Mouse (Mus musculus): ENCODE measurements around the gene Nos3. TPM values are rescaled to one million over a fixed set of nuclear protein-coding genes. Genes with fewer than 3 reads are reported as not detected.

The Nos3 gene
- polyA plus RNA-seq (2016; fragmentation: Nextera tagmentation; extraction: Ambion mirVana), result 45.9 and 46.9 TPM in 2 replicates

DNA sequence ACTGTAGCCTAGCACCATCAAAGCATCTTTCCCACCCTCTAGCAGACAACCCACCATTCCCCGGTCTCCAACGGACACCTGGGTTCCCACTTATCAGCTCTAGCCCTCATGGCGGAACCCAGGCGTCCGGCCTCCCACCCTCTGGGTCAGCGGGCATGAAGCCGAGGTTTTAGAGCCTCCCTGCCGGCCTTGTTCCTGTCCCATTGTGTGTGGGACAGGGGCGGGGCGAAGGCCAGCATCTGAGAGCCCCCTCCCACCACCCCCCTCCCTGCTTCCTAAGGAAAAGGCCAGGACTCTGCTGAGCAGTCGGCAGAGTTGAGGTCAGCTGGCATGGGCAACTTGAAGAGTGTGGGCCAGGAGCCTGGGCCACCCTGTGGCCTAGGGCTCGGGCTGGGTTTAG is at the start of gene Nos3:
TSS of gene Nos3 (plus strand) at position 303 of the 400 bp plus-strand sequence.
- Histone ChIP-seq H3K27me3 (replicated peaks) (no peaks in the 10 kb centered on the region), H3K4me1 (replicated peaks) (peaks cover 35% of the 10 kb centered on the region), H3K36me3 (no peaks in the 10 kb centered on the region; the same call in 1 of the 2 replicates), H3K4me2 (peak within 1 kb of the TSS; percentile 63), H3K27ac (ENCODE audit: poor library complexity, severe bottlenecking) (peak within 1 kb of the TSS; percentile 84), H3K9ac (peak within 1 kb of the TSS; percentile 61), H3K9me3 (replicated peaks) (no peaks in the 10 kb centered on the region), H3K4me3 (peak within 1 kb of the TSS; percentile 46)
- peak; percentile 68 for ATAC-seq (ENCODE audit: insufficient number of reproducible peaks, low FRiP score)
- 54% methylated on average over 12 of the region's 12 CpGs for WGBS

DNA sequence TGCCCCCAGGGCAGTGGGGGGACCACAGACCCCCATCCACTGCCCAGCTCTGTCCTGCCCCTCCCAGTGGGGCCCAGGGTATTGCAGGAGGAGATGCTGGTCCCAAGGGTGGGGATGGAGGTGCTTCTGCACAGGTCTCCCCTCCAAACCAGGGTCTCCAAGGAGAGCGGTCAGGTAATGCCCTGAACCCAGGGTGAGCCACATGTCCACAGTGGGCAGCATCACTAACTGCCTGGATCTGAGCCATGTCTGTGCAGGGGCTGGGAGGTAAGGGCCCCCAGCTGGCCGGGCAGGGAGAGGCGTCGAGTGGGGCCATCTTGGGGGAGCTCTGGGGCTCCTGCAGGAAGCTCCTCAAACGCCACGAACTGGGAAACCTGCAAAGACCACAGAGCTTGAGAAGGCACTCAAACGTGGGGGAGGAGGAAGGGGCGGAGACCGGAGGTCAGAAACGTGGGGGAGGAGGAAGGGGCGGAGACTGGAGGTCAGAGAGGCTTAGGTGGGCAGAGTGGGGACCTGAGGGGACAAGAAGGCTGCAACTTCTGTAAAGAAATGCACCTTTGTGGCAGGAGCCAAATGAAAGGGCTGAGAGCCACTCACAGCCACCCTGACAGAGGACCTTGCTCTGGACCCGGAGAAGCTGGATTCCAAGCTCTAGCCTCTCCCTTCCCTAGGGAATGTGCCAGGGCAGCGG is 44.7 kb upstream of the Nos3 start:
- H3K4me3 ChIP-seq, result no peak overlapping the region
- peaks cover 63% of the 10 kb centered on the region for H3K36me3 ChIP-seq
- 20% methylated on average over 13 of the region's 13 CpGs for WGBS
- ATAC-seq (ENCODE audit: insufficient number of reproducible peaks, low FRiP score), result 0 out of 2 replicates have a peak, but pooled peaks have one; percentile 13
- peaks cover 39% of the 10 kb centered on the region for H3K4me1 ChIP-seq (replicated peaks)
- H3K9ac ChIP-seq, result peak overlapping the region; percentile 52
- peak overlapping the region; percentile 66 for H3K27ac ChIP-seq (ENCODE audit: poor library complexity, severe bottlenecking)
- H3K9me3 ChIP-seq (replicated peaks), result no peaks in the 10 kb centered on the region
- H3K4me2 ChIP-seq, result peak overlapping the region; percentile 25
- H3K27me3 ChIP-seq (replicated peaks), result peaks cover under 1% of the 10 kb centered on the region; the same call in 1 of the 2 replicates

- Histone ChIP-seq H3K4me1 (replicated peaks) (peaks cover 45% of the 10 kb centered on the region), H3K9ac (peak overlapping the region; percentile 52), H3K36me3 (peaks cover 68% of the 10 kb centered on the region), H3K27ac (ENCODE audit: poor library complexity, severe bottlenecking) (peak overlapping the region; percentile 66), H3K4me3 (no peak overlapping the region), H3K27me3 (replicated peaks) (peaks cover 6% of the 10 kb centered on the region; the same call in 1 of the 2 replicates), H3K9me3 (replicated peaks) (no peaks in the 10 kb centered on the region), H3K4me2 (peak overlapping the region; percentile 25)
- ATAC-seq (ENCODE audit: insufficient number of reproducible peaks, low FRiP score), result peak; percentile 18; the same call in 1 of the 2 replicates
- WGBS, result 27% methylated on average over 6 of the region's 6 CpGs
Observed at GRCm38 (mm10) chr5:24320467-24320813, 44.2 kb upstream of the Nos3 start.

DNA sequence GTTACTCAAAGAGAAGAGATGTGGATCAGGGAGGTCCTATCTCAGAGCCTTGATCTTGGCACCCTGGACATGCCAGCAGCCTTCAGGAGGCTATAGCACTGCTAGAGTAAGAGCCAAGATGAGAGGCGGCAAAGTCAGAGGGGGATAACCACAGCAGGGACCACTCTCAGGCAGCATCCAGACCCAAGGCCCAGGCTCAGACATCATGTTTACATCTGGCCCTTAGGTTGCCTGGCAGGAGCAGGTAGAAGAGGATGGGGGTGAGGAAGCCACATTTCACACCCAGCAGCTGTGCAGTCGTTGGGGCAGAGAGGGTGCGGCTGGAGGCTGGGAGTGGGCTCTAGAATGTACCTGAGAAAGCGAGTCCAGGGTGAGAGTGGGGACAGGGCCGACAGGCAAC is 43.7 kb upstream of the Nos3 start:
- Histone ChIP-seq H3K4me2 (no peak overlapping the region), H3K27ac (ENCODE audit: poor library complexity, severe bottlenecking) (peak overlapping the region; percentile 66)
- 64% methylated on average over 5 of the region's 5 CpGs for WGBS

GRCm38 (mm10) chr5:24321711-24322682 is 42.6 kb upstream of the Nos3 start:
- Histone ChIP-seq H3K4me2 (peak overlapping the region; percentile 2; the same call in 1 of the 2 replicates), H3K9ac (peak overlapping the region; percentile 38; the same call in 1 of the 2 replicates), H3K27ac (ENCODE audit: poor library complexity, severe bottlenecking) (peak overlapping the region; percentile 66), H3K27me3 (replicated peaks) (peaks cover 12% of the 10 kb centered on the region; the same call in 1 of the 2 replicates), H3K4me3 (no peak overlapping the region), H3K9me3 (replicated peaks) (no peaks in the 10 kb centered on the region), H3K36me3 (peaks cover 79% of the 10 kb centered on the region), H3K4me1 (replicated peaks) (peaks cover 60% of the 10 kb centered on the region)
- peak; percentile 1; the same call in 1 of the 2 replicates for ATAC-seq (ENCODE audit: insufficient number of reproducible peaks, low FRiP score)
- WGBS, result 16% methylated on average over 22 of the region's 22 CpGs

More for the DNA sequence above, 43.7 kb upstream of the Nos3 start:
- H3K4me1 ChIP-seq (replicated peaks), result peaks cover 49% of the 10 kb centered on the region
- H3K27me3 ChIP-seq (replicated peaks), result peaks cover 9% of the 10 kb centered on the region; the same call in 1 of the 2 replicates
- H3K4me3 ChIP-seq, result no peak overlapping the region
- peaks cover 72% of the 10 kb centered on the region for H3K36me3 ChIP-seq
- peak overlapping the region; percentile 52; the same call in 1 of the 2 replicates for H3K9ac ChIP-seq
- H3K9me3 ChIP-seq (replicated peaks), result no peaks in the 10 kb centered on the region
- ATAC-seq (ENCODE audit: insufficient number of reproducible peaks, low FRiP score), result no peak

GRCm38 (mm10) chr5:24325251-24325650 is 39.4 kb upstream of the Nos3 start:
- Histone ChIP-seq H3K36me3 (peaks cover 65% of the 10 kb centered on the region), H3K27ac (ENCODE audit: poor library complexity, severe bottlenecking) (no peak overlapping the region)
- no peak for ATAC-seq (ENCODE audit: insufficient number of reproducible peaks, low FRiP score)

GRCm38 (mm10) chr5:24326166-24326841 is 38.3 kb upstream of the Nos3 start:
- Histone ChIP-seq H3K4me2 (no peak overlapping the region), H3K27me3 (replicated peaks) (peaks cover 12% of the 10 kb centered on the region; the same call in 1 of the 2 replicates), H3K27ac (ENCODE audit: poor library complexity, severe bottlenecking) (no peak overlapping the region), H3K36me3 (peaks cover 62% of the 10 kb centered on the region), H3K4me1 (replicated peaks) (peaks cover 84% of the 10 kb centered on the region), H3K9ac (no peak overlapping the region), H3K9me3 (replicated peaks) (no peaks in the 10 kb centered on the region), H3K4me3 (no peak overlapping the region)
- 81% methylated on average over 15 of the region's 15 CpGs for WGBS
- no peak for ATAC-seq (ENCODE audit: insufficient number of reproducible peaks, low FRiP score)

More at GRCm38 (mm10) chr5:24325251-24325650, 39.4 kb upstream of the Nos3 start:
- Histone ChIP-seq H3K9me3 (replicated peaks) (no peaks in the 10 kb centered on the region), H3K27me3 (replicated peaks) (peaks cover 12% of the 10 kb centered on the region; the same call in 1 of the 2 replicates), H3K9ac (no peak overlapping the region), H3K4me1 (replicated peaks) (peaks cover 85% of the 10 kb centered on the region), H3K4me3 (no peak overlapping the region), H3K4me2 (no peak overlapping the region)
- WGBS, result 42% methylated on average over 14 of the region's 14 CpGs

DNA sequence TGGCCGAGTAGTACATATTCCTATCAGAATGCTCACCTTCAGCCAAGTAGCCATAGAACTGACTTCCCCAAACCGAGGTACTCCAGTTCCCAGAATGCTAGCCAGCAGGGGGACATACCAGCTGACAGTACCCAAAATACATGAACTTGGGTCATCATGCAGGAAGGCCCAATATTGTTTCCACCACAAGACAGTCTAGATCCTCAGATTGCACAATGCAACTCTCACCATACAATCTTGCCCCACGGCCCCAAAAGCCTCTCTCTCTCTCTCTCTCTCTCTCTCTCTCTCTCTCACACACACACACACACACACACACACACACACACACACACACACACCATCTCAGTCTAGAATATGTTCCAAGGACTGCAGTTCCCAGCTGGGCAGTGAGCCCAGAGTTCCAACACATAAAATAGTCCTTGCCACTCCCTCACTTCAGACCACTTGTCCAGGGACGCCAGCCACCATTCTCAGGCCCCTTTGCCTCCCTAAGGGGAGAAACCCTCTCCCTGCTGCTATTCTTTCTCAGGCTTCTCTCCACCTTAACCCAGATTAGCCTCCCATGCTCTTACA is 37.7 kb upstream of the Nos3 start:
- Histone ChIP-seq H3K4me1 (replicated peaks) (peaks cover 83% of the 10 kb centered on the region), H3K9me3 (replicated peaks) (no peaks in the 10 kb centered on the region), H3K27me3 (replicated peaks) (peaks cover 12% of the 10 kb centered on the region; the same call in 1 of the 2 replicates), H3K4me3 (no peak overlapping the region), H3K4me2 (0 out of 2 replicates have a peak overlapping the region, but pooled peaks have one; percentile 5), H3K27ac (ENCODE audit: poor library complexity, severe bottlenecking) (peak overlapping the region; percentile 74), H3K9ac (peak overlapping the region; percentile 53; the same call in 1 of the 2 replicates), H3K36me3 (peaks cover 62% of the 10 kb centered on the region)
- WGBS, result 58% methylated on average over 4 of the region's 4 CpGs
- ATAC-seq (ENCODE audit: insufficient number of reproducible peaks, low FRiP score), result no peak

- H3K27me3 ChIP-seq (replicated peaks), result peaks cover 12% of the 10 kb centered on the region; the same call in 1 of the 2 replicates
- peaks cover 61% of the 10 kb centered on the region for H3K36me3 ChIP-seq
- H3K27ac ChIP-seq (ENCODE audit: poor library complexity, severe bottlenecking), result peak overlapping the region; percentile 87
- ATAC-seq (ENCODE audit: insufficient number of reproducible peaks, low FRiP score), result no peak
- H3K9me3 ChIP-seq (replicated peaks), result no peaks in the 10 kb centered on the region
- 70% methylated on average over 6 of the region's 6 CpGs for WGBS
- peak overlapping the region; percentile 18 for H3K4me3 ChIP-seq
- peak overlapping the region; percentile 61 for H3K4me2 ChIP-seq
- peaks cover 71% of the 10 kb centered on the region for H3K4me1 ChIP-seq (replicated peaks)
- H3K9ac ChIP-seq, result peak overlapping the region; percentile 70
Observed at GRCm38 (mm10) chr5:24328813-24329211, 35.8 kb upstream of the Nos3 start.

Data from heart, embryonic 12.5 days (tissue).